ENCODE assay signal across 9 mouse cellular contexts in genomic region chr9:109096856-109097255, GRCm38 (mm10). TPM values are rescaled to one million over a fixed set of nuclear protein-coding genes. Genes with fewer than 3 reads are reported as not detected.
DNase-seq lines count a peak whose midpoint lies in the region; ATAC-seq and TF ChIP-seq lines count a peak whose summit lies in the region.
"Had no signal": no experiment of that assay in that cellular context is flagged by ENCODE, and none has a peak within 500 bp of the region (broad histone marks: within the 10 kb centered on the region; RNA-seq: fewer than 3 reads in every experiment).

No protein-coding gene starts in this region.

- DNase-seq in kidney, postnatal 14 days: no peak
- DNase-seq in limb, embryonic 14.5 days (ENCODE audit: low spot score): no peak
- no peak for DNase-seq in gastrocnemius, postnatal 14 days
- DNase-seq in gastrocnemius, adult 18-20 months (ENCODE audit: low spot score): no peak
- DNase-seq in spleen, postnatal 14 days (ENCODE audit: low spot score in 2 of 2): no peak
- DNase-seq: thymus, postnatal 4 days had no signal

- TF ChIP-seq POLR2A in limb, embryonic 14.5 days (IDR thresholded peaks at IDR 0.05; ENCODE audit: borderline replicate concordance, extremely low read depth, insufficient read depth, insufficient read length): no peak

- peaks cover 22% of the 10 kb centered on the region for H3K36me3 ChIP-seq in kidney, embryonic 14.5 days (ENCODE audit: control insufficient read depth, insufficient read depth, low read length)
- peaks cover 42% of the 10 kb centered on the region for H3K36me3 ChIP-seq in forebrain, embryonic 13.5 days (ENCODE audit: poor library complexity, severe bottlenecking)
- H3K36me3 ChIP-seq in limb, embryonic 14.5 days (ENCODE audit: control insufficient read depth, insufficient read depth, low read length): peaks cover 22% of the 10 kb centered on the region
- peaks cover 36% of the 10 kb centered on the region for H3K36me3 ChIP-seq in neural tube, embryonic 12.5 days

- H3K27me3 ChIP-seq in kidney, embryonic 14.5 days (ENCODE audit: control insufficient read depth, insufficient read depth, low read length): no peaks in the 10 kb centered on the region
- no peaks in the 10 kb centered on the region for H3K27me3 ChIP-seq in forebrain, embryonic 13.5 days
- no peaks in the 10 kb centered on the region for H3K27me3 ChIP-seq in limb, embryonic 14.5 days (ENCODE audit: control insufficient read depth, insufficient read depth, low read length)
- no peaks in the 10 kb centered on the region for H3K27me3 ChIP-seq in neural tube, embryonic 12.5 days (replicated peaks)

- no peaks in the 10 kb centered on the region for H3K9me3 ChIP-seq in kidney, embryonic 14.5 days (ENCODE audit: control insufficient read depth, low read length)
- H3K9me3 ChIP-seq in forebrain, embryonic 13.5 days (replicated peaks): no peaks in the 10 kb centered on the region
- H3K9me3 ChIP-seq in limb, embryonic 14.5 days (ENCODE audit: control insufficient read depth, low read length): no peaks in the 10 kb centered on the region
- no peaks in the 10 kb centered on the region for H3K9me3 ChIP-seq in neural tube, embryonic 12.5 days

- H3K4me1 ChIP-seq in kidney, embryonic 14.5 days (ENCODE audit: control insufficient read depth, insufficient read depth, low read length): peaks cover 64% of the 10 kb centered on the region
- peaks cover 57% of the 10 kb centered on the region for H3K4me1 ChIP-seq in forebrain, embryonic 13.5 days
- H3K4me1 ChIP-seq in limb, embryonic 14.5 days (ENCODE audit: control insufficient read depth, insufficient read depth, low read length): peaks cover 49% of the 10 kb centered on the region
- H3K4me1 ChIP-seq in neural tube, embryonic 12.5 days: peaks cover 54% of the 10 kb centered on the region

- peak overlapping the region; percentile 78 for H3K4me3 ChIP-seq in kidney, embryonic 14.5 days (ENCODE audit: low read length)
- H3K4me3 ChIP-seq in forebrain, embryonic 13.5 days: peak overlapping the region; percentile 75
- peak overlapping the region; percentile 79 for H3K4me3 ChIP-seq in limb, embryonic 14.5 days (replicated peaks; ENCODE audit: low read length)
- peak overlapping the region; percentile 72 for H3K4me3 ChIP-seq in neural tube, embryonic 12.5 days

- peak; percentile 17; the same call in 1 of the 2 replicates for ATAC-seq in kidney, embryonic 14.5 days (ENCODE audit: low FRiP score, low TSS enrichment)
- ATAC-seq in forebrain, embryonic 13.5 days: no peak
- no peak for ATAC-seq in limb, embryonic 14.5 days (ENCODE audit: low FRiP score, low read depth)
- no peak for ATAC-seq in neural tube, embryonic 12.5 days (ENCODE audit: low FRiP score, low read depth)

- H3K27ac ChIP-seq in kidney, embryonic 14.5 days (ENCODE audit: low read depth, low read length): peak overlapping the region; percentile 99
- peak overlapping the region; percentile 100 for H3K27ac ChIP-seq in forebrain, embryonic 13.5 days
- H3K27ac ChIP-seq in limb, embryonic 14.5 days (replicated peaks; ENCODE audit: low read depth, low read length): peak overlapping the region; percentile 100
- H3K27ac ChIP-seq in neural tube, embryonic 12.5 days: peak overlapping the region; percentile 100

- 16% methylated on average over 6 of the region's 6 CpGs for WGBS in kidney, embryonic 14.5 days
- 9% methylated on average over 6 of the region's 6 CpGs for WGBS in forebrain, embryonic 13.5 days
- WGBS in limb, embryonic 14.5 days: 20% methylated on average over 5 of the region's 6 CpGs
- 17% methylated on average over 6 of the region's 6 CpGs for WGBS in neural tube, embryonic 12.5 days

- peak overlapping the region; percentile 91 for H3K9ac ChIP-seq in kidney, embryonic 14.5 days (ENCODE audit: low read depth, low read length)
- H3K9ac ChIP-seq in forebrain, embryonic 13.5 days: peak overlapping the region; percentile 97
- H3K9ac ChIP-seq in limb, embryonic 14.5 days (ENCODE audit: low read depth, low read length, severe bottlenecking): peak overlapping the region; percentile 96
- H3K9ac ChIP-seq in neural tube, embryonic 12.5 days: peak overlapping the region; percentile 93

- intact Hi-C loops in gastrocnemius, postnatal 14 days (cut with DNase I; ENCODE audit: low total_unique reads): no loop called here

- peak overlapping the region; percentile 54 for H3K4me2 ChIP-seq in kidney, embryonic 14.5 days (replicated peaks; ENCODE audit: low read depth, low read length)
- peak overlapping the region; percentile 98 for H3K4me2 ChIP-seq in forebrain, embryonic 13.5 days
- H3K4me2 ChIP-seq in limb, embryonic 14.5 days (replicated peaks; ENCODE audit: low read depth, low read length, severe bottlenecking): peak overlapping the region; percentile 90
- H3K4me2 ChIP-seq in neural tube, embryonic 12.5 days (replicated peaks): peak overlapping the region; percentile 88

RNA-seq across cellular contexts. Expression of gene Plxnb1, which starts 1.7 kb away (rescaled TPM):
- 10.5 and 17.0 TPM in 2 replicates for polyA plus RNA-seq in kidney, embryonic 14.5 days (2014; fragmentation: Nextera tagmentation; extraction: Ambion mirVana)
- 22.4 and 27.7 TPM in 2 replicates for polyA plus RNA-seq in forebrain, embryonic 13.5 days (2015; fragmentation: Nextera tagmentation; extraction: Ambion mirVana)
- polyA plus RNA-seq in limb, embryonic 14.5 days (2012; rRNA removed): 31.0 and 36.8 TPM in 2 replicates
- polyA plus RNA-seq in limb, embryonic 14.5 days (2014; fragmentation: Nextera tagmentation; extraction: Ambion mirVana): 8.2 and 10.0 TPM in 2 replicates
- 33.3 and 38.3 TPM in 2 replicates for polyA plus RNA-seq in neural tube, embryonic 12.5 days (2016; fragmentation: Nextera tagmentation; extraction: Ambion mirVana)
- total RNA-seq in gastrocnemius, postnatal 14 days (2021): 1 to 10 TPM; 2.1 to 3.8 TPM
- total RNA-seq in gastrocnemius, adult 18-20 months (2021): 1 to 10 TPM in 1 of 2 experiments, under 1 TPM in 1; 0.68 to 1.4 TPM

RNA-seq across cellular contexts. Expression of gene Tma7, which starts 14.5 kb away (rescaled TPM):
- 687 and 868 TPM in 2 replicates for polyA plus RNA-seq in kidney, embryonic 14.5 days (2014; fragmentation: Nextera tagmentation; extraction: Ambion mirVana)
- 693 and 750 TPM in 2 replicates for polyA plus RNA-seq in forebrain, embryonic 13.5 days (2015; fragmentation: Nextera tagmentation; extraction: Ambion mirVana)
- 122 and 191 TPM in 2 replicates for polyA plus RNA-seq in limb, embryonic 14.5 days (2012; rRNA removed)
- 658 and 664 TPM in 2 replicates for polyA plus RNA-seq in limb, embryonic 14.5 days (2014; fragmentation: Nextera tagmentation; extraction: Ambion mirVana)
- 739 and 773 TPM in 2 replicates for polyA plus RNA-seq in neural tube, embryonic 12.5 days (2016; fragmentation: Nextera tagmentation; extraction: Ambion mirVana)
- total RNA-seq in gastrocnemius, postnatal 14 days (2021): 100 to 1,000 TPM; 184 to 190 TPM
- total RNA-seq in gastrocnemius, adult 18-20 months (2021): 100 to 1,000 TPM; 325 to 344 TPM

RNA-seq across cellular contexts. Expression of gene Ccdc51, which starts 14.6 kb away (rescaled TPM):
- polyA plus RNA-seq in kidney, embryonic 14.5 days (2014; fragmentation: Nextera tagmentation; extraction: Ambion mirVana): 13.5 and 14.7 TPM in 2 replicates
- 17.9 and 18.9 TPM in 2 replicates for polyA plus RNA-seq in forebrain, embryonic 13.5 days (2015; fragmentation: Nextera tagmentation; extraction: Ambion mirVana)
- 9.0 and 9.1 TPM in 2 replicates for polyA plus RNA-seq in limb, embryonic 14.5 days (2012; rRNA removed)
- 13.5 and 15.3 TPM in 2 replicates for polyA plus RNA-seq in limb, embryonic 14.5 days (2014; fragmentation: Nextera tagmentation; extraction: Ambion mirVana)
- polyA plus RNA-seq in neural tube, embryonic 12.5 days (2016; fragmentation: Nextera tagmentation; extraction: Ambion mirVana): 14.5 and 15.0 TPM in 2 replicates
- 1 to 10 TPM; 7.3 to 7.8 TPM for total RNA-seq in gastrocnemius, postnatal 14 days (2021)
- total RNA-seq in gastrocnemius, adult 18-20 months (2021): 1 to 10 TPM; 7.9 to 8.1 TPM

RNA-seq across cellular contexts. Expression of gene Atrip, which starts 22.9 kb away (rescaled TPM):
- 20.5 and 30.7 TPM in 2 replicates for polyA plus RNA-seq in kidney, embryonic 14.5 days (2014; fragmentation: Nextera tagmentation; extraction: Ambion mirVana)
- polyA plus RNA-seq in forebrain, embryonic 13.5 days (2015; fragmentation: Nextera tagmentation; extraction: Ambion mirVana): 31.4 and 31.5 TPM in 2 replicates
- polyA plus RNA-seq in limb, embryonic 14.5 days (2012; rRNA removed): 30.5 and 40.3 TPM in 2 replicates
- polyA plus RNA-seq in limb, embryonic 14.5 days (2014; fragmentation: Nextera tagmentation; extraction: Ambion mirVana): 22.2 and 25.1 TPM in 2 replicates
- 29.8 and 30.1 TPM in 2 replicates for polyA plus RNA-seq in neural tube, embryonic 12.5 days (2016; fragmentation: Nextera tagmentation; extraction: Ambion mirVana)
- 1 to 10 TPM; 7.4 to 7.5 TPM for total RNA-seq in gastrocnemius, postnatal 14 days (2021)
- 1 to 10 TPM; 8.9 to 9.2 TPM for total RNA-seq in gastrocnemius, adult 18-20 months (2021)

RNA-seq across cellular contexts. Expression of gene Trex1, which starts 37.3 kb away (rescaled TPM):
- polyA plus RNA-seq in kidney, embryonic 14.5 days (2014; fragmentation: Nextera tagmentation; extraction: Ambion mirVana): 12.6 and 13.3 TPM in 2 replicates
- polyA plus RNA-seq in forebrain, embryonic 13.5 days (2015; fragmentation: Nextera tagmentation; extraction: Ambion mirVana): 9.3 and 13.0 TPM in 2 replicates
- polyA plus RNA-seq in limb, embryonic 14.5 days (2012; rRNA removed): 33.5 and 50.8 TPM in 2 replicates
- 12.5 and 13.7 TPM in 2 replicates for polyA plus RNA-seq in limb, embryonic 14.5 days (2014; fragmentation: Nextera tagmentation; extraction: Ambion mirVana)
- polyA plus RNA-seq in neural tube, embryonic 12.5 days (2016; fragmentation: Nextera tagmentation; extraction: Ambion mirVana): 8.9 and 10.6 TPM in 2 replicates
- total RNA-seq in gastrocnemius, postnatal 14 days (2021): 10 to 100 TPM; 10.7 to 11.4 TPM
- 10 to 100 TPM; 13.1 to 17.2 TPM for total RNA-seq in gastrocnemius, adult 18-20 months (2021)
